Mouse (Mus musculus): Measurements from ENCODE around the gene Grin3b.

DNA sequence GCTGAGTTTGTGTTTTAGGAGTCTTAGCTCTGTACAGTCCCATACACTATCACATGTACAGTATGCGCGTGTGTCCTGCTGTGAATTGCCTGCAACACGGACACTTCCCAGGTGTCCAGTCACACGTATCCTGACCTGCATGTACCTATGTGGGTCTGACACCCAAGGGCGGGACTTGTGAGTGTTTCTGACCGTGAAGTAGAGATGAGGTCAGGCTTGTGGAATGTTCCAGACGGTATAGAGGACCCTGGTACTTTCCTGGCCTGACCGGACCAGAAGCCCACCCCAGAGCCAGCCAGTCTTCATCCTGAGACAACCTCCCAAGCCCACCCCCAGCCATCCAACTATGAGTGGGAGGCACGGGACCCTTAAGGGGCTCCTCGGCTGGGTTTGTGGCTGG, 45.1 kb downstream of the Grin3b start:
- TF ChIP-seq CTCF (IDR thresholded peaks at IDR 0.05; ENCODE audit: low read depth) (no peak), EP300 (optimal IDR thresholded peaks at IDR 0.05) (no peak)
